Mouse (Mus musculus): ENCODE results near the gene Gpr157. TPM values are rescaled to one million over a fixed set of nuclear protein-coding genes. Genes with fewer than 3 reads are reported as not detected.
A peak's percentile ranks its signal among the peaks of the same experiment; 100 is the strongest.

Gene Gpr157
- total and polyA plus RNA-seq, 3 experiments = 0.19 to 0.88 TPM; not detected in 1

DNA sequence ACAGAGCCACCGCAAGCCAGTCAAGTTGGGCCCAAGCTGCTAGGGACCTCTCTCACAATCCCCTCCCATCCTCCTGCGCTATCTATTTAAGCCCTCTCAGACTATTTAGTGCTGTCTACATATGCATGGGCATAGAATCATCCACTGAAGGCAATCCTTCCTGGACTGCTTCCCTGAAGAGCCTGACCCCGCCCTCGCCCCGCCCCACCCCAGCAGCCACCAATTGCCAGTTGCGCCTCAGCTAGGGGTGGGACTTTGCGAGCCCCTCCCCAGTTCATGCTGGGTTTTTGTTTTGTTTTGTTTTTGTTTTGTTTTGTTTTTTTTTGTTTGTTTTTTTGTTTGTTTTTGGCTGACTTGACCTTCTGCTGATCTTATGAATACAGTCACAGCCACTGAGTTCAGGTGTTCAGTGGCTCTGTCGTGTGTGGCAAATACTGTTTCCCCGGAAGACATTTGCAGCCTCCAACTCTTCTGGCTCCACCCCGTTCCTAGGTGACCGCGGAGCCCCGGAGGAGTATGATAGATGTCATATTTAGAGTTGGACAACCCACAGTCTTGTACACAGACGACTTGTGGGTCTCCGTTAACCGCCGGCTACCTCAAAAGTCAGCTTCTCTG lies 20.4 kb upstream of the Gpr157 start:
- Histone ChIP-seq H3K4me3 (ENCODE audit: control insufficient read depth in 1 of 2, insufficient read depth in 1 of 2, low read depth in 2 of 2, low read length in 2 of 2) (peak overlapping the region; percentile 85 to 98), H3K4me1 (ENCODE audit: control insufficient read depth in 1 of 2, insufficient read depth in 2 of 2, low read length in 2 of 2) (peaks cover 0 to 8% of the 10 kb centered on the region in 2 experiments; a peak in 1 of 4 replicates), H3K27me3 (ENCODE audit: control insufficient read depth in 1 of 2, insufficient read depth in 2 of 2, low read length in 2 of 2) (peaks cover 4 to 10% of the 10 kb centered on the region in 2 experiments), H3K9ac (ENCODE audit: control insufficient read depth, low read depth, low read length, poor library complexity, severe bottlenecking) (peak overlapping the region; percentile 44; the same call in 1 of the 2 replicates), H3K27ac (ENCODE audit: control insufficient read depth, low read depth, low read length) (no peak overlapping the region), H3K79me2 (ENCODE audit: control insufficient read depth, insufficient read depth, low read length, poor library complexity) (no peaks in the 10 kb centered on the region), H3K36me3 (ENCODE audit: control insufficient read depth in 1 of 2, insufficient read depth in 2 of 2, low read length in 2 of 2) (0 out of 4 replicates have a peak, but pooled peaks cover 0 to 2% of the 10 kb centered on the region in 2 experiments), H3K9me3 (replicated peaks; ENCODE audit: insufficient read depth, low read length) (no peaks in the 10 kb centered on the region)
- TF ChIP-seq HCFC1 (IDR thresholded peaks at IDR 0.05; ENCODE audit: low read depth, low read length) (0 out of 2 replicates have a peak, but pooled peaks have one; percentile 26), POLR2A (IDR thresholded peaks at IDR 0.05; ENCODE audit: control insufficient read depth in 1 of 2, insufficient read depth in 1 of 2, low read depth in 1 of 2, low read length in 2 of 2, poor library complexity in 1 of 2) (no peak; a peak in 1 of 4 replicates), SIN3A (IDR thresholded peaks at IDR 0.05; ENCODE audit: low read length) (peak; percentile 52), ZMIZ1 (IDR thresholded peaks at IDR 0.05; ENCODE audit: low read depth, low read length) (no peak), ELF1 (IDR thresholded peaks at IDR 0.05; ENCODE audit: low read depth, low read length) (peak; percentile 29)
- peak; percentile 83 for DNase-seq (ENCODE audit: low read depth, low spot score)

GRCm38 (mm10) chr4:150068216-150068615 lies 18.9 kb upstream of the Gpr157 start:
- Histone ChIP-seq H3K4me1 (ENCODE audit: control insufficient read depth in 1 of 2, insufficient read depth in 2 of 2, low read length in 2 of 2) (peaks cover 0 to 8% of the 10 kb centered on the region in 2 experiments; a peak in 1 of 4 replicates), H3K27ac (ENCODE audit: control insufficient read depth, low read depth, low read length) (no peak overlapping the region), H3K27me3 (ENCODE audit: control insufficient read depth in 1 of 2, insufficient read depth in 2 of 2, low read length in 2 of 2) (peaks cover 4 to 10% of the 10 kb centered on the region in 2 experiments), H3K4me3 (ENCODE audit: control insufficient read depth in 1 of 2, insufficient read depth in 1 of 2, low read depth in 2 of 2, low read length in 2 of 2) (no peak overlapping the region), H3K9me3 (replicated peaks; ENCODE audit: insufficient read depth, low read length) (no peaks in the 10 kb centered on the region), H3K79me2 (ENCODE audit: control insufficient read depth, insufficient read depth, low read length, poor library complexity) (no peaks in the 10 kb centered on the region), H3K9ac (ENCODE audit: control insufficient read depth, low read depth, low read length, poor library complexity, severe bottlenecking) (no peak overlapping the region), H3K36me3 (ENCODE audit: control insufficient read depth in 1 of 2, insufficient read depth in 2 of 2, low read length in 2 of 2) (0 out of 4 replicates have a peak, but pooled peaks cover 0 to 2% of the 10 kb centered on the region in 2 experiments)
- DNase-seq (ENCODE audit: low read depth, low spot score) = no peak
- TF ChIP-seq SMC3 (IDR thresholded peaks at IDR 0.05; ENCODE audit: low read depth, low read length) (no peak), RCOR1 (IDR thresholded peaks at IDR 0.05; ENCODE audit: low read depth, low read length) (no peak), ETS1 (IDR thresholded peaks at IDR 0.05; ENCODE audit: low read depth, low read length) (no peak), NRF1 (IDR thresholded peaks at IDR 0.05; ENCODE audit: insufficient read depth, low read depth, low read length, poor library complexity, severe bottlenecking) (no peak), ZKSCAN1 (IDR thresholded peaks at IDR 0.05; ENCODE audit: low read depth, low read length) (no peak), ELF1 (IDR thresholded peaks at IDR 0.05; ENCODE audit: low read depth, low read length) (no peak), MYC (IDR thresholded peaks at IDR 0.05; ENCODE audit: low read depth, low read length) (no peak), POLR2AphosphoS2 (IDR thresholded peaks at IDR 0.05; ENCODE audit: low read length) (no peak), POLR2A (IDR thresholded peaks at IDR 0.05; ENCODE audit: control insufficient read depth in 1 of 2, insufficient read depth in 1 of 2, low read depth in 1 of 2, low read length in 2 of 2, poor library complexity in 1 of 2) (no peak), BHLHE40 (IDR thresholded peaks at IDR 0.05; ENCODE audit: borderline replicate concordance, low read depth, low read length) (no peak), MXI1 (IDR thresholded peaks at IDR 0.05; ENCODE audit: low read depth, low read length) (no peak), KAT2A (conservative IDR thresholded peaks at IDR 0.05; ENCODE audit: low read depth, low read length) (no peak), TCF12 (IDR thresholded peaks at IDR 0.05; ENCODE audit: low read depth, low read length) (no peak)

Data from MEL (cell line).